Mouse (Mus musculus) spleen, postnatal 36 days (tissue): ENCODE results near the gene Rpp21.

Experiments used
- DNase-seq, 2 experiments: peaks; one replicate each; pipeline ENCODE4 v3.0.0; 2022; ENCODE audit warnings: low spot score in 2 of 2, mixed read lengths in 1 of 2

Gene Rpp21

DNA sequence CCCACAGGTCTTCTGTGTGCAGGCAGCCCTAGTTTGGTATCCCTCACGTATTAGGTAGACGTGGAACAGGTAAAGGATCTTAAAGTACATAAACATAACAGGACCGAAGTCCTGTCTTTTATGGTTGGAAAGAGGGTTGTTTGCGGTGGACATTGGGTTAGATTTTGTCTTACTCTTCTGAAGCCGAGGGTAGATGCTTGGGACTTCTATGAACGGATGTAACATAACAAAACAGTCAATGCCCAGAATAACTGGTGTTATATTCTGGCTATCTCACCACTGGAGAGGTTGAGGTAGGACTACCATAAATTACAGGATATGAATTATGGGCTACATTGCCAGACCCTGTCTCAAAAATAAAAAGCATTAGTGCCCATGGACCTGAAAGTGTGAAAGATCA lies at the start of gene Rpp21:
TSS of gene Rpp21 (minus strand) at position 101 of the 400 bp plus-strand sequence.
- no peak for DNase-seq

DNA sequence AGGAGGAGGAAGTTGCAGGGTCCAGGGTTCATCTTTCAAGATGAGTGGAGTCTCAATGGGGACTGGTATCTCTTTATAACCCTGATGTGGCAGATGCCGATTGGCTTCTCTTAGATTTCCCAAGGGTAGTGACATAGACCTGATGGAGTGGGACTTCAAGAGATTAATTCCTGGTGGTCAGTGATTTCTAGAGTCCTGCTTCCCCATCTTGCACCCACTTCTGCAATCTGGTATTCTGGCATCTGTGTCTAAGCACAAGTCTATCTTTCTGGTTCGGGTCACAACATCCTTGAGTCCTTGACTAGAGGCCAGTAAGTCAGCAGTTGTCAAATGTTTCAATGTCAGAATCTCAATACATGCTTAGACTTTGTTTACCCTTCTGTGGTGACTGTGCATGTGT lies 28.5 kb upstream of the Rpp21 start, which contains the start of gene H2-M10.2:
TSS of gene H2-M10.2 (minus strand) at position 101 of the 400 bp plus-strand sequence.
- no peak for DNase-seq

DNA sequence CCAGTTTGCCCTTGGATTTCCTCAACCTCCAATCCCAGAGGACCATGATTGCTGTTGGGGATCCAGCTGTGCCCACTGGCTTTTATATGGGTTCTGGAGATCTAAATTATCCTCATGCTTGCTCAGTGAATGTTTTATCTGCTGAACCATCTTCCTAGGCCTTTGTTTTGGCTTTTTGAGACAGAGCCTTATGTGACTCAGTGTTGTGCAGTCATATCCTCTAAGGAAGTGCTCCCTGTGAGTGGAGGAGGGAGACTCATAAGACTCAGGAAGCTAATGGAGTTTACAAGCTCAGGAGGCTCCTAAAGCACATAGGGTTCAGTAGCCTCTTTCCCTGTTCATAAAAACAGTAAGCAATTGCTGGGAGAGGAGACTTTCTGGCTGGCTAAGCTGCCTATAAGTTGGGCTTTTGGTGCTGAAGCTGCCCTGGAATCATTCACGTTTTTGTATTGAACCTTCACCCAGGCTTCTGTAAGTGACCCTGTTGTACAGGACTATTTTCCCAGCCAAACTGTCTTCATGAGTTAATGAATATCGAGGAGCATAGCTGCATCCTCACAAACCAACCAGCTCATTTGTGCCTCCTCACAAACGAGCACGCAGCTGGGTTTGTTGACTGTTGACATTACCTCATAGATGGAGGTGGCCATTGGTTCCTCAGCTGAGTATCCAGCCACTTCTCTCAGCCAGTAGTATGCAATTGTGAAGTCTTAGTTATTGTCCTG lies 23.8 kb upstream of the Rpp21 start:
- DNase-seq, result no peak

DNA sequence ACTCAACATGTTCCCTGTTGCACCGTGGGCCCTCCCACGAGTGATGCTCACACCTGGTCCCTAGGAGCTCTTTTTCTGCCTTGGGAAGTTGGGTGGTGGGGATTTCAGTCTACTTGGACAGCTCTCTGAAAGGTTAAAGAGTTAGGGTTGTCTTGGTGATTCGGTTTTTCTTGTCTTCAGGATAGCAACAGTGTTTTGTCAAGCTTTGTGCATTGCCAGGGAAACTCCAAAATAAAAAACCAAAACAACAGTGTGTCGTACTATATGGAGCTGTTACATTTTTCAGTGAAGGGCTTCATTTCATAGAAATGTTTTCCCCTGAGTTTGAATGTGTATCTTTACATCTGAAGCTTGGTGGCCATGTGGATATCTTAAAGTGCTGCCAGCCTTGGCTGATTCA lies 16.9 kb upstream of the Rpp21 start:
- no peak for DNase-seq

DNA sequence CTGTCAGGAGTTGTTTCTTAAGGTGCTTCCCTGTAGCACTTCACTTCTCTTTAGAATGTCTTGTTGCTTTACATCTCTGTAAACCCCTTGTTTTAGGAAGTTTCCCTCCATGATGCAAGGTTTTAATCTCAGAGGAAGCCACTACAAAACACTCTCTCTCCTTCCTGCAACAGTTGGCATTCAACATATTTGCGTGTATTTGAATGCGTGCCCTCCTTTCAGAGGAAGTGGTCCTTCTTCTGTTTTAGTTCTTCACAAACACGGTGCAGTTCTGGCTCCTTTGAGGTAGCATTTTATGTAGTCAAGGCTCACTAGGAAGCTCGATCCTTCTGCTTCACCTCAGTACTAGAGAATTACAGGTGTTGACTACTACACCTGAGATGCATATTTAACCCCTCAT lies 15.9 kb upstream of the Rpp21 start:
- no peak for DNase-seq

DNA sequence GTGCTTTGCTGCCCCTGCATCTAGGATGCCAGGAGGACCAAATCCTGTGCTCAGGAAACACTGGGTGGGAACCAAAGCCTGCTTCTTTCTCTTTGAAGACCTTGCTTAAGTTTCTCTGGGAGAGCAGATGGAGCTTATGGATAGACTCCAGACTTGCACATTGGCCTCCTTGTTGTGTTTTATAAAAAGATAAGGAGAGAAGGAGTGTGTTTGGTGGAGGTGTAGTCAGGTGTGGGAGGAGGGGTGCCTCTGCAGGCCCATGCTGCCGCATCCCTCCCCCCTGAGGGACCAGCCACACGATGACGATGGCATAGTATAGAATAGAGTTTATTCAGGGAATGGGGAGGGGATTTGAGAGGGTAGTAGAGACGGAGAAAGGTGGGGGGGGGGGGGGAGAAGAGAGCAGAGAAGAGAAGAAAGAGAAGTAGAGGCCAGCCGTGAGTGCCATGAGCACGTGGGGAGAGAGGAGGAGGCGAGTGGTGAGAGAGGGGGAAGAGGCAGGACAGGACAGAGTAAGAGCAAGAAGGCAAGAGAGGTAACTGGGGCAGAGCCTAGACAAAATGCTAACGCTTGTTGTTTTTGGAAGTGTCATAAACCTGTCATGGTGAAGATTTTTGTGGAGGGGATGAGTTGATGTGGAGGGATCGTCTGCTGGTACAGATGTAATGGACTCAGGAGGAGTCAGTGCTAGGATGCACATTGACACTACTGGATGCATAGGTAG lies 14.9 kb upstream of the Rpp21 start:
- no peak for DNase-seq

DNA sequence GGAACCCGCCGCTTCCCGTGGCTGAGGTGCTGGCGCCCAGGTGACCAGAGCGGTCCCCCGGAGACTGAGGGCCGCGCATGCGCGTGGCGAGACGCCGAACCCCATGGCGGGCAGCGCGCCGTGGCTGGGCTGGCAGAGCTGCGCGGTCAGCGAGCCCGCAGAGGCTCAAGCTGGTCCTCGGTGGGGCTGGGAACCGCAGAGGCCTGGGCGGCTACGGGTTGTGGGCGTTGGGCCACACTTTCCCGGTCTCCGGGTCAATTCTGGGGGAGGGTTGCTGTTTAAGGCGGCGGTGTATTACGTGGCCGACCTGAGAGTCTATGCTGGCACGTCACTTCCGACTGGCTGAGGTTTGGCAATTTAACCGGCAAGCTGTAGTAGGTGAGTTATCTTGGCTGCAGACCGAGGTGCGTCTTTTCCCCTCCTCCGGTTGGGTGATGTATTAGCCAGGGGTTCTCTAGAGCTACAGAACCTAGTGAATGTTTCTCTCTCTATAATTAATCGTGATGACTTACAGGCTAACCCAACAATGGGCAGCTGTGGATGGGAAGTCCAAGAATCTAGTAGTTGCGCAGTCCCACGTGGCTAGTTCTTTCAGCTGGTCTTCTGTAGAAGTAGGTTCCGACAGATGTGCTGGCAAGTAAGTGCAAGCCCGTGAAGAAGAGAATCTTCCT lies 13.9 kb upstream of the Rpp21 start, which contains the start of gene Trim39:
TSS of gene Trim39 (minus strand) at position 662 of the 671 bp plus-strand sequence.
- DNase-seq, result peak; percentile 76 to 78

DNA sequence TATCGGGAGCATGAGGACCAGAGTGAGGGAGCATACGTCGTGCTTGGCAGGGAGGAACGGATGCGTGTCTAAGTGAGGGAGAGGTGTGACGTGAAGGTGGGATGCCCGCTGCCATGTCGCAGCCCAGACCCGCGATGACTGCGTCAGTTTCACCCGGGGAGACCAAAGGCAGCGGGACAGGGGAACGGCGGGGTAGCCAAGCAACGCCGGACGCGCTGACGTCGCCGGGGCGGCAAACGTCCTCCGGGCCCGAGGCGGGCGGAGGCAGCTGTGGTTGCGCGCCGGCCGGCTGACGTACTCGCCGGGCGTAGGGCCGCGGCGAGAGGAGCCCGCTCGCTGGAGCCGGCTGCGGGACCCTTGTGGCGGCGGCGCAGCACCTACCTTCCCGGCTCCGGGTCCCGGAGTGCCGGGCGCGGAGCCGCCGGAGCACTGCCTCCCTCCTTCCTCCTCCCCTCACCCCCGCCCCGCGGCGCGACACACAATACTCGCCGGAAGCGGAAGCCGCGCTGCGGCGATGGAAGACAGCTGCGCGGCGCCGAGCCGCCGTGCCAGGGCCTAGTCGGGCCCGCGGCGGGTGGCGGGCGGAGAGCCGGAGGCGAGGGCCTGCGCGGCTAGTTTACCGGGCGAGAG lies 13.2 kb upstream of the Rpp21 start:
- peak; percentile 86 to 88 for DNase-seq

DNA sequence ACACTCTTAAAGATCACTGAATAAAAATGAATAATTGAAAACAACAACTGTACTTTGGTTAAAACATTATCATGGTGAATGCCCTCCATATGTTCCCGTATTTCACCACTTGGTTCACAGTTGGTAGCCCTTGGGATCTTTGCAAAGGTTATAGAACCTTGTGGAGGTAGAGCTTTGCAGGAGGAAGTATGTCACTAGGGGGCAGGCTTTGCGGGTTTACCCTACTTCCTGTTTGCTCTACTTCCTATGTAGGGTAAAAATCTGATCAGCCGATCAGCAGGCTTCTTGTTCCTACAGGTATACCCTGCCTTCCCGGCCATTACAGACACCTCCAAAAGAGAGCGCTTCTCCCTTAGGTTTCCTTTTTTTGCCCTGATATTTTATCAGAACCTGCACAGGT lies 8.0 kb upstream of the Rpp21 start:
- peak; percentile 62 to 71 for DNase-seq

DNA sequence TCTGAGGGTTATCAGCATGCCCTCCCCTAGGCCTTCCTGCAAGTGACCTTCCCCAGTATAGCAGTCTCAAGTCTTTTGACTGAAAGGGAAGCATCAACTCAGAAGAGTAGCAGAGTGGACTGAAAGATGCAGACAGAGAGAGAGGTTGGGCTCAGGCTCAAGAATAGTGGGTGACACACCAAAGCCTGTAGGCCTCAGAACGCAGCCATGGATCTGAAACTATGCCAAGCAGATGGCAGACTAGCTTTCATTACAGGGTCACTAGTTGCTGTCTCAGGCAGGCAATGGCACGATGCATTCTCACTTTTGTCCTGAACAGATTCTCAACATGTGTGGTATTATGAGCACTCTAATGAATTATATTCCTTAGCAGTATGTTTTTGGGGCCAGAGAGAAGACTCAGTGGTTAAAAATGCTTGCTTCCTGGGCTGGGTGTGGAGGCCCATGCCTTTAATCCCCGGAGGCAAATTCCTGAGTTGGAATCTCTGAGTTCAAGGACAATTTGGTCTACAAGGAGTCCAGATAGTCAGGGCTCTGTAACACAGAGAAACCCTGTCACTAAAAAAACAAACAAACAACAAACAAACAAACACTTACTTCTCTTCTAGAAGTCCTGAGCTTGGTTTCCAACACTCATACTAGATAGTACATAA lies 6.5 kb upstream of the Rpp21 start:
- no peak for DNase-seq

DNA sequence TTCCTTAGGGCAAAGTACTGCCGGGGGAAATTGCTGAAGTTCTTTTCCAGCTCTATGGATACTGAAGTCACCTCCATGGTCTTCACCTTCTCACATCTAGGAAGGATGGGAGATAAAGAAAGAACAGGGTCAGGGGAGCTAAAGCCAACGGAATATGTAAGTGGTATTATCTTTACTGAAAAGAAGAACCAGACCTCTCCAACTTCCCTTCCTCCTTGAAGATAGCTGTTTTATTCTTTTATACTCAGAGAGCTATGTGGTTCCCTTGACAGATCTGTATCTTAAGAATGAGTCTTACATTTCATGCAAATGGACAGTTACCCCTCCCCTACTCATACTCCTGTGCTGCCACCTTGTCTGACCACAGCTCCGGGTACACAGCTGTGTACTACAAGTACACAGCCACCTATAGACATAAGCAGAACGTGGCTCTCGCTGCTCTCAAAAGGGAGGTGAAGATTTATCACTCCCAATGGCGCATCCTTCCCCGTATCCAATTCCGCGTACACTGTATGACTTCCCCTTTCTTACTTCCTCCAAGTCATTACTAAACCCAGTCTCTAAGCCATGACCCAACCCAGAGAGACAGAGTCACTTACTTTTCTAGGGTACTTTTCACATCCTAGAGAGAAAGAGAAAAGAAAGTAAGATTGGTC lies 3.8 kb upstream of the Rpp21 start:
- peak in 1 of 2 experiments; percentile 21 for DNase-seq

DNA sequence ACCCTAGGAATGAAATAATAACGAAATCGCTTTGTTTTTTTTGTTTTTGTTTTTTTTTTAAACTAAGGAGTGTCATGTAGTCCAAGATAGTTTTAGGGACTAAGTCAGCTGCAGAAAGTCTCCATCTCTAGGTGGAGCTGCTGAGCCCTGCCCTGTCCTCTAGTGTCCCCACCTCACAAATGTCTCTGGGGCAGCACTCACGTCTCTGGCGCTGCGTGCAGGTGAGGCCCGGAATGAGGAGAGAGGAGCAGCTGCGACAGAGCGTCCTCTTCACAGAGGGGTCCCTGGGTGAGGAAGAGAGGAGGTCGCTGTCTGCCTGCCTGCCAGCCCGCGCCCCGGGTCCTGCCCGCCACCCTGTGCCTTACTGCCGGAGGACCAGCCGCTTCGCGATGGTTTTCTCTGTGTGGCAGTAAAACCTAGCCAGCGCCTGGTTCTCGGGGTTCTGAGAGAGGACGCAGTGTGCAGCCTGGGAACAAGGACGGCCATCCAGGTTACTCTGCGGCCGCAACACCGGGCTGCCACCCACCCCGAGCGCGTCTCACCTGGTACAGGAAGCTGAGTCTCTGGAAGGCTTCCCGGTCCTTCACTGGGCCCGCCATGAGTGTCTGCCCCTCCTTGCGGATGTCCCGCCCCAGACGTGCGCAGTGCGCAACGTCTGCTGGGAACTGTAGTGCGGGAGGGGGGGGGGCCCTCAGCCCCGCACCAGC lies 475 bp downstream of the Rpp21 start:
- peak; percentile 78 for DNase-seq

DNA sequence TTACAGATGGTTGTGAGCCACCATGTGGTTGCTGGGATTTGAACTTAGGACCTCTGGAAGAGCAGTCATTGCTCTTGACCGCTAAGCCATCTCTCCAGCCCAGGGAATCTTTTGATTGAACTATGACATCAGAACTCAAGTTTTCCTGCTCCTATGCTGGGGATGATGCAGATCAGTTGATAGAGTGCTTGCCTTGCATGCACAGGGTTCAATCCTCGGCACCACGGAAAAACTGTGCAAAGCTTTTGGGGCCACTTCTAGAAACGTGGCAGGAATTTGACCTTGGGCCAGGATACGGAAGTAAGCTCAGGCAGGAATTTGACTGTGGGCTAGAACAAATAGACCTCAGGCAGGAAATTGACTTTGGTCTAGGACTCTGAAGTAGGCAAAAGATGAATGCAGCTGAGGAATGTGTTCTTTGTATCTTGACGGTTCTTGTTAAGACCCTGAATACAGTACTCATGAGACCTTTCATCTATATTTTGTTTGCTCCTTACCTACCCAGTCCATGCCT lies 4.7 kb downstream of the Rpp21 start:
- no peak for DNase-seq

DNA sequence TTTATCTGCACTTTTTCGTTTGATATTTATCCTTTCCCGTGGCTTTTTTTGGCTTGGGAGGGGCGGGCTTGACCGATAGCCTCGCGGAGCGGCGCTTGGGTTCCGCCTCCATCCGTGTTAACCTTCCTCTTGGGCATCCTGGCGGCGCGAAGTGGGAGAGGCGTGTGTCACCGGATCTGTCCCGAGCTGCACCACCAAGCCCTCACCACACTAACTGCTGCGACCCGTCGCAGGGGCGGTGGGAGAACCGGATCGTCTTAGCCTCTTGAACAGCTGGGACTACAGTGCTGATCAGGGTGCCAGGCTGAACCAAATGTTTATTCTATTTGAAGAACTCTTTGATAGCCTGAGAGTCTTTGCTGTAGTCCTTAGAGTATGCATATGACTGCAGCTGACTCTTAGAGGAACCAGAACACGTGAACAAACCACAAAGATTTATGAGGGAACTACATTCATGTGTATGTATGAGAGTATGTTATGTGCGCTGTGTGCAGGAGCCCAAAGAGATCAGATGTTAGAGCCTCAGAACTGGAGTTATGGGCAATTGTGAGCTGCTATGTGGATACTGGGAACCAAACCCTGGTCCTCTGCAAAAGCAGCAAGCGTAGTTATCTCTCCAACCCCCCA lies 5.5 kb downstream of the Rpp21 start:
- DNase-seq, result peak; percentile 35 to 46

DNA sequence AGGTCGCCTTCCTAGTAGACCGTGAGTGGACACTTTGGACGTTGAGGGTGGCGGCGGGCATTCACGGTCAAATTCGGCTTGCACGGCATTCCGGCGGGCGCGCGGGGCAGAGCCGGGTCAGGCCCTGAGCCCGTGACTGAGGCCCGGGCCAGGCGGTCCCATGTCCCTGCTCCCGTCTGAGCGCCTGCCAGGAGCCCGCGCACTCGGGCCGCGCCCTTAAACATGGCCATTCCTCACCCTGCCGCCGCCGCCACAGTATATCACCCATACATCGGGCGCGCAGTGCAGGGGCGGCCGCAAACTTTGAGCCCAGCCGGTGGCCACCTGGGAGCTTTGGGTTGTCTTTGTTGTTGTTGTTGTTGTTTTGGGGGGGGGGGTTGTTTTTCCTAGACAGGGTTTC lies 9.0 kb downstream of the Rpp21 start:
- no peak for DNase-seq

DNA sequence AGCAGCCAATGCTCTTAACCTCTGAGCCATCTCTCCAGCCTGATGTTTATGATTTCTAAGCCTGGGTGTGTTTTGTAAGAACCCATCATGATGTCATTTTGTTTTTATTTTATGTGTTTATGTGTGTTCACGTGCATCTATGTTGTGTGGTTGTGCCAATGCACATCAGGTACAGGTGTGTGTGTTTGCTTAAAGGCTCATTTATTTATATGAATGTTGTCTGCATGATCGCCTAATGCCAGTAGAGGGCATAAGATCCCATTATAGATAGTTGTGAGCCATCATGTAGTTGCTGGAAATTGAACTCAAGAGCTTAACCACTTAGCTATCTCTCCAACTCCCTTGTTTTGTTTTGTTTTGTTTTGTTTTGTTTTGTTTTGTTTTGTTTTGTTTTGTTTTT lies 12.1 kb downstream of the Rpp21 start:
- no peak for DNase-seq

DNA sequence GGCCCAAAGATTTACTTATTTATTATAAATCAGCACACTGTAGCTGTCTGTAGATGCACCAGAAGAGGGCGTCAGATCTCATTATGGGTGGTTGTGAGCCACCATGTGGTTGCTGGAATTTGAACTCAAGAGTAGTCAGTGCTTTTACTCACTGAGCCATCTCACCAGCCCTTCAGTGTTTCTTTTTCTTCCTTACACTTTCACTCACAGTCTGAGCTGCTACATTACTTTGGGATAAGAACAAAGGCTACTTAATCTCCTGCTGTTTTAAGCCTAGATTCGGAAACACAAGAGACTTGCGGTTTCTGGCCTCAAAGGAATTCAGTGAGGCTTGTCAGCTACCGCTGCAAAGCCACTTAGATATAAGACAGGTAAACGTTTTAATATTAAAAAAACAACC lies 13.8 kb downstream of the Rpp21 start:
- no peak for DNase-seq

DNA sequence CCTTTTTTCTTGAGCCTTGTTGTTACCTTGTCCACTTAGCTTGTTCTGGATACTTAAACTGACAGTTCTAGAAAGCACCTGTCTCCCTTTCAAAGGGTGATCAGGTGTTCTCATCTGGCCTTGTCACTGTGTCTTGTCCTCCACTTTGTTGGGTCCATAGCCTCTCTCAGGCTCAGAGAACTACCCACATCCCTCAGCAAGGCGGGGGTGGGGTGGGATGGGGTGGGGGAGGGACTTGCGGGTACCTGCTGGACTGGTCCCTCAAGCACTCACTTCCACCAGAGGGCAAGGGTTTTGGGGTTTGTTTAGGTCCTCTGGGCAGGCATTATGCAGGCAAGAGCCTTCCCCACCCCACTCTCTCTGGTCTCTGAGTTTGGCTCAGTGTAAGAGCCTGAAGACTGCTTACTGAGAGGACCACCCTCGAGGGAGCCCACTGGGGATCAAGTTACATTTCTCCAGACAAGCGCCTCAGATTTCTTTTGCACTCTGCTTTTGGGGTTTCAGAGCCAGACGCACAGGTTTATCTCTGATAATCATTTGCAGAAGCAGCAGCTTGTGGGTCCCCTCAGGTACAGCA lies 17.1 kb downstream of the Rpp21 start:
- DNase-seq, result no peak

DNA sequence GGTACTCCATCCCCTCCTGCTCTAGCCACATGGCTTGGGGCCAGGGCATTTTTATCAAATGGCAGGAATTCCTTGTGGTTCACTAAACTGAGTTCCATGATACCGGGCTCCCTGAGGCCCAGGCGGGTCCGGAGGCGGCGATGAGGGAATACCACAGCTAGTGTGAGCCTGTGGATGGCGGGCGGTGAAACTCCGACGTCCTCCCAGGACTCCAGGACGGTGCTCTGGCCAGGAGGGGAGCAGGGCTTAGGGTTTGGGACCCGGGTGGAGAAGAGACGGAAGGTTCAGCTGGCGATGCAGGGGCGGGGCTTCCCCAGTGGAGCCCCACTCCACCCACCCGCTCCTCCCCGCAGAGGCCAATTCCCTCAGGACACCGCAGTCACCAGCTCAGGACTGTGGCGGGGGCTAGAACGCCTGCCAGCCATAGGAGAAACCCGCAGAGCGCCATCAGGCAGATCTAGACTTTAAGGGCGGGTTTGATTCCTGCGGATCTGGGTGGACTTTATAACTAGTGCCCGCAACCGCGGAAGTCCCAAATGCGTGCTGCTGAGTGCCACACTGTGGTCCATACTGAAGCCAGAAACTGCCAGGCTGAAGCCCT lies 20.4 kb downstream of the Rpp21 start:
- DNase-seq, result no peak
